Mouse (Mus musculus) liver, embryonic 15.5 days (tissue): Measurements from ENCODE around the gene Ccdc167. TPM values are rescaled to one million over a fixed set of nuclear protein-coding genes. Genes with fewer than 3 reads are reported as not detected.

Source experiments
- ATAC-seq: fragments of 200-750 bp; cut with Nextera tagmentation; 2 replicates; pipeline ENCODE4 v1.8.0; 2017; ENCODE audit warnings: moderate number of reproducible peaks, mild to moderate bottlenecking, moderate library complexity; ENCODE audit not compliant: insufficient read depth
- H3K27ac ChIP-seq: fragments of 300-500 bp; sonication (generic); replicated peaks from 2 replicates; pipeline ENCODE4 v1.5.1; 2015; ENCODE audit warnings: mild to moderate bottlenecking, inconsistent platforms
- H3K27me3 ChIP-seq: fragments of 300-500 bp; sonication (generic); 2 replicates; pipeline ENCODE4 v1.6.1; 2015; ENCODE audit warnings: mild to moderate bottlenecking, inconsistent platforms
- H3K36me3 ChIP-seq: fragments of 300-500 bp; sonication (generic); replicated peaks from 2 replicates; pipeline ENCODE4 v1.6.1; 2015; ENCODE audit warnings: moderate library complexity, mild to moderate bottlenecking, inconsistent platforms
- H3K4me1 ChIP-seq: fragments of 300-500 bp; sonication (generic); replicated peaks from 2 replicates; pipeline ENCODE4 v1.6.1; 2015; ENCODE audit warnings: inconsistent platforms
- H3K4me2 ChIP-seq: fragments of 300-500 bp; sonication (generic); 2 replicates; pipeline ENCODE4 v1.6.1; 2015; ENCODE audit warnings: moderate library complexity, mild to moderate bottlenecking, inconsistent platforms
- H3K4me3 ChIP-seq: fragments of 300-500 bp; sonication (generic); replicated peaks from 2 replicates; pipeline ENCODE4 v1.5.1; 2015; ENCODE audit warnings: mild to moderate bottlenecking, inconsistent platforms
- H3K9ac ChIP-seq: fragments of 300-500 bp; sonication (generic); 2 replicates; pipeline ENCODE4 v1.6.1; 2015; ENCODE audit warnings: moderate library complexity, mild to moderate bottlenecking, inconsistent platforms
- H3K9me3 ChIP-seq: fragments of 300-500 bp; sonication (generic); replicated peaks from 2 replicates; pipeline ENCODE4 v1.6.1; 2016; ENCODE audit warnings: inconsistent platforms
- WGBS: fragments of 180-500 bp; shearing (Covaris S2); methylation state at CpG from one replicate; pipeline ENCODE4 v1.1.7; 2015; ENCODE audit warnings: mixed read lengths; ENCODE audit not compliant: insufficient replicate concordance; 5-methylcytosine and 5-hydroxymethylcytosine counted together
- polyA plus RNA-seq: library from polyadenylated mRNA; unstranded; fragments of >200 nt; fragmentation: Nextera tagmentation; extraction: Ambion mirVana; gene quantifications from 2 replicates; pipeline ENCODE4 v1.2.1, GENCODE M21; 2015

The Ccdc167 gene
- polyA plus RNA-seq, 1 experiment from 2014 or later, result 5.3 TPM

- H3K9me3 ChIP-seq, result no peaks in the 10 kb centered on the region
- H3K36me3 ChIP-seq, result no peaks in the 10 kb centered on the region
- H3K4me2 ChIP-seq, result no peak overlapping the region
- H3K27ac ChIP-seq, result no peak overlapping the region
- H3K27me3 ChIP-seq, result peaks cover 7% of the 10 kb centered on the region; the same call in 1 of the 2 replicates
- WGBS, result 67% methylated on average over 15 of the region's 15 CpGs
- no peak overlapping the region for H3K4me3 ChIP-seq
- no peak for ATAC-seq
- H3K9ac ChIP-seq, result no peak overlapping the region
- peaks cover 7% of the 10 kb centered on the region; the same call in 1 of the 2 replicates for H3K4me1 ChIP-seq
Measured at GRCm38 (mm10) chr17:29736448-29737014, 19.7 kb upstream of the Ccdc167 start.

GRCm38 (mm10) chr17:29732522-29732921 lies 15.7 kb upstream of the Ccdc167 start:
- Histone ChIP-seq H3K4me3 (no peak overlapping the region), H3K9me3 (no peaks in the 10 kb centered on the region), H3K9ac (no peak overlapping the region), H3K36me3 (no peaks in the 10 kb centered on the region), H3K4me1 (peaks cover 4% of the 10 kb centered on the region; the same call in 1 of the 2 replicates), H3K27ac (no peak overlapping the region), H3K4me2 (no peak overlapping the region), H3K27me3 (0 out of 2 replicates have a peak, but pooled peaks cover 3% of the 10 kb centered on the region)
- 68% methylated on average over 2 of the region's 2 CpGs for WGBS
- no peak for ATAC-seq

GRCm38 (mm10) chr17:29731953-29732325 lies 15.1 kb upstream of the Ccdc167 start:
- no peak overlapping the region for H3K4me3 ChIP-seq
- H3K9ac ChIP-seq, result no peak overlapping the region
- H3K27me3 ChIP-seq, result 0 out of 2 replicates have a peak, but pooled peaks cover 3% of the 10 kb centered on the region
- H3K27ac ChIP-seq, result no peak overlapping the region
- H3K4me2 ChIP-seq, result no peak overlapping the region
- H3K36me3 ChIP-seq, result no peaks in the 10 kb centered on the region
- no peaks in the 10 kb centered on the region for H3K9me3 ChIP-seq
- ATAC-seq, result no peak
- 38% methylated on average over 6 of the region's 6 CpGs for WGBS
- H3K4me1 ChIP-seq, result peaks cover 4% of the 10 kb centered on the region; the same call in 1 of the 2 replicates

GRCm38 (mm10) chr17:29731266-29731952 lies 14.6 kb upstream of the Ccdc167 start:
- Histone ChIP-seq H3K27me3 (0 out of 2 replicates have a peak, but pooled peaks cover 1% of the 10 kb centered on the region), H3K9me3 (no peaks in the 10 kb centered on the region), H3K4me1 (peaks cover 4% of the 10 kb centered on the region; the same call in 1 of the 2 replicates), H3K9ac (no peak overlapping the region), H3K4me2 (no peak overlapping the region), H3K27ac (no peak overlapping the region), H3K4me3 (no peak overlapping the region), H3K36me3 (no peaks in the 10 kb centered on the region)
- WGBS, result 48% methylated on average over 12 of the region's 12 CpGs
- no peak for ATAC-seq

GRCm38 (mm10) chr17:29730510-29731265 lies 13.8 kb upstream of the Ccdc167 start:
- Histone ChIP-seq H3K9ac (no peak overlapping the region), H3K4me3 (no peak overlapping the region), H3K27me3 (no peaks in the 10 kb centered on the region), H3K27ac (no peak overlapping the region), H3K4me2 (no peak overlapping the region), H3K36me3 (no peaks in the 10 kb centered on the region), H3K9me3 (no peaks in the 10 kb centered on the region), H3K4me1 (peaks cover 4% of the 10 kb centered on the region; the same call in 1 of the 2 replicates)
- ATAC-seq, result no peak
- 62% methylated on average over 13 of the region's 13 CpGs for WGBS

- Histone ChIP-seq H3K4me3 (no peak overlapping the region), H3K27me3 (no peaks in the 10 kb centered on the region), H3K4me2 (no peak overlapping the region), H3K9me3 (no peaks in the 10 kb centered on the region), H3K27ac (no peak overlapping the region), H3K9ac (no peak overlapping the region), H3K36me3 (no peaks in the 10 kb centered on the region), H3K4me1 (no peaks in the 10 kb centered on the region)
- 34% methylated on average over 8 of the region's 8 CpGs for WGBS
- ATAC-seq, result no peak
Measured at GRCm38 (mm10) chr17:29728082-29728481, 11.2 kb upstream of the Ccdc167 start.

- ATAC-seq, result no peak
- 50% methylated on average over 6 of the region's 6 CpGs for WGBS
Measured at GRCm38 (mm10) chr17:29725027-29725620, 8.3 kb upstream of the Ccdc167 start.

GRCm38 (mm10) chr17:29724610-29725009 lies 7.8 kb upstream of the Ccdc167 start:
- H3K36me3 ChIP-seq, result no peaks in the 10 kb centered on the region
- no peak for ATAC-seq
- WGBS, result 64% methylated on average over 6 of the region's 6 CpGs
- no peak overlapping the region for H3K4me2 ChIP-seq
- no peaks in the 10 kb centered on the region for H3K27me3 ChIP-seq
- no peak overlapping the region for H3K27ac ChIP-seq
- no peak overlapping the region for H3K9ac ChIP-seq
- H3K4me1 ChIP-seq, result no peaks in the 10 kb centered on the region
- H3K9me3 ChIP-seq, result no peaks in the 10 kb centered on the region
- H3K4me3 ChIP-seq, result no peak overlapping the region

More at GRCm38 (mm10) chr17:29725027-29725620, 8.3 kb upstream of the Ccdc167 start:
- Histone ChIP-seq H3K27me3 (no peaks in the 10 kb centered on the region), H3K4me2 (no peak overlapping the region), H3K9ac (no peak overlapping the region), H3K36me3 (no peaks in the 10 kb centered on the region), H3K9me3 (no peaks in the 10 kb centered on the region), H3K4me1 (no peaks in the 10 kb centered on the region), H3K4me3 (no peak overlapping the region), H3K27ac (no peak overlapping the region)

GRCm38 (mm10) chr17:29720755-29721365 lies 4.0 kb upstream of the Ccdc167 start:
- Histone ChIP-seq H3K4me1 (peaks cover 15% of the 10 kb centered on the region), H3K36me3 (no peaks in the 10 kb centered on the region), H3K27ac (no peak overlapping the region), H3K9ac (no peak overlapping the region), H3K4me3 (no peak overlapping the region), H3K4me2 (no peak overlapping the region), H3K9me3 (no peaks in the 10 kb centered on the region), H3K27me3 (no peaks in the 10 kb centered on the region)
- ATAC-seq, result no peak
- 58% methylated on average over 11 of the region's 11 CpGs for WGBS

GRCm38 (mm10) chr17:29719628-29720575 lies 3.1 kb upstream of the Ccdc167 start:
- Histone ChIP-seq H3K27me3 (no peaks in the 10 kb centered on the region), H3K9me3 (no peaks in the 10 kb centered on the region), H3K4me2 (no peak overlapping the region), H3K4me1 (peaks cover 18% of the 10 kb centered on the region), H3K9ac (no peak overlapping the region), H3K27ac (no peak overlapping the region), H3K36me3 (no peaks in the 10 kb centered on the region), H3K4me3 (no peak overlapping the region)
- no peak for ATAC-seq
- WGBS, result 68% methylated on average over 13 of the region's 13 CpGs
